Mouse (Mus musculus): ENCODE data around the gene Dcun1d2. TPM values are rescaled to one million over a fixed set of nuclear protein-coding genes. Genes with fewer than 3 reads are reported as not detected.

Dcun1d2 gene
- polyA plus RNA-seq, 1 experiment from 2014 or later, result 23.8 TPM

GRCm38 (mm10) chr8:13218441-13218840 lies 69.5 kb downstream of the Dcun1d2 start:
- Histone ChIP-seq H3K36me3 (no peaks in the 10 kb centered on the region), H3K4me1 (peaks cover 4% of the 10 kb centered on the region), H3K27me3 (no peaks in the 10 kb centered on the region), H3K9ac (no peak overlapping the region), H3K9me3 (no peaks in the 10 kb centered on the region), H3K4me3 (no peak overlapping the region), H3K27ac (no peak overlapping the region), H3K4me2 (no peak overlapping the region)
- ATAC-seq (ENCODE audit: borderline replicate concordance, extremely low read depth, low FRiP score, low TSS enrichment), result no peak
- 73% methylated on average over 4 of the region's 4 CpGs for WGBS

GRCm38 (mm10) chr8:13217986-13218385 lies 69.9 kb downstream of the Dcun1d2 start:
- H3K9me3 ChIP-seq, result no peaks in the 10 kb centered on the region
- no peaks in the 10 kb centered on the region for H3K27me3 ChIP-seq
- no peaks in the 10 kb centered on the region for H3K36me3 ChIP-seq
- no peak overlapping the region for H3K9ac ChIP-seq
- H3K27ac ChIP-seq, result no peak overlapping the region
- H3K4me3 ChIP-seq, result no peak overlapping the region
- peaks cover 8% of the 10 kb centered on the region for H3K4me1 ChIP-seq
- no peak overlapping the region for H3K4me2 ChIP-seq
- ATAC-seq (ENCODE audit: borderline replicate concordance, extremely low read depth, low FRiP score, low TSS enrichment), result no peak

- H3K4me3 ChIP-seq, result no peak overlapping the region
- no peak for ATAC-seq (ENCODE audit: borderline replicate concordance, extremely low read depth, low FRiP score, low TSS enrichment)
- no peak overlapping the region for H3K4me2 ChIP-seq
- H3K27ac ChIP-seq, result no peak overlapping the region
- H3K9ac ChIP-seq, result no peak overlapping the region
- WGBS, result 11% methylated on average over 5 of the region's 5 CpGs
- peaks cover 9% of the 10 kb centered on the region for H3K4me1 ChIP-seq
- H3K36me3 ChIP-seq, result no peaks in the 10 kb centered on the region
- no peaks in the 10 kb centered on the region for H3K27me3 ChIP-seq
- H3K9me3 ChIP-seq, result no peaks in the 10 kb centered on the region
Observed at GRCm38 (mm10) chr8:13217093-13217492, 70.8 kb downstream of the Dcun1d2 start.

GRCm38 (mm10) chr8:13216386-13216785 lies 71.5 kb downstream of the Dcun1d2 start:
- Histone ChIP-seq H3K27ac (no peak overlapping the region), H3K4me2 (no peak overlapping the region), H3K36me3 (no peaks in the 10 kb centered on the region), H3K4me3 (no peak overlapping the region), H3K4me1 (peaks cover 9% of the 10 kb centered on the region), H3K9me3 (no peaks in the 10 kb centered on the region), H3K27me3 (no peaks in the 10 kb centered on the region), H3K9ac (no peak overlapping the region)
- no peak for ATAC-seq (ENCODE audit: borderline replicate concordance, extremely low read depth, low FRiP score, low TSS enrichment)
- WGBS, result 48% methylated on average over 8 of the region's 8 CpGs

- 21% methylated on average over 10 of the region's 10 CpGs for WGBS
- no peak overlapping the region for H3K9ac ChIP-seq
- peak overlapping the region; percentile 27; the same call in 1 of the 2 replicates for H3K4me2 ChIP-seq
- H3K4me3 ChIP-seq, result no peak overlapping the region
- H3K9me3 ChIP-seq, result no peaks in the 10 kb centered on the region
- peak; percentile 48; the same call in 1 of the 2 replicates for ATAC-seq (ENCODE audit: borderline replicate concordance, extremely low read depth, low FRiP score, low TSS enrichment)
- peaks cover 14% of the 10 kb centered on the region for H3K4me1 ChIP-seq
- H3K27me3 ChIP-seq, result no peaks in the 10 kb centered on the region
- no peaks in the 10 kb centered on the region for H3K36me3 ChIP-seq
- no peak overlapping the region for H3K27ac ChIP-seq
Observed at GRCm38 (mm10) chr8:13213479-13214268, 74.3 kb downstream of the Dcun1d2 start.

- H3K4me1 ChIP-seq, result peaks cover 18% of the 10 kb centered on the region
- H3K9ac ChIP-seq, result no peak overlapping the region
- H3K27me3 ChIP-seq, result no peaks in the 10 kb centered on the region
- ATAC-seq (ENCODE audit: borderline replicate concordance, extremely low read depth, low FRiP score, low TSS enrichment), result peak; percentile 41; the same call in 1 of the 2 replicates
- no peak overlapping the region for H3K4me3 ChIP-seq
- H3K9me3 ChIP-seq, result no peaks in the 10 kb centered on the region
- no peak overlapping the region for H3K4me2 ChIP-seq
- no peak overlapping the region for H3K27ac ChIP-seq
- WGBS, result 33% methylated on average over 1 of the region's 1 CpGs
- H3K36me3 ChIP-seq, result no peaks in the 10 kb centered on the region
Observed at GRCm38 (mm10) chr8:13209770-13210169, 78.2 kb downstream of the Dcun1d2 start.

GRCm38 (mm10) chr8:13208627-13209355 lies 79.1 kb downstream of the Dcun1d2 start:
- no peak overlapping the region for H3K4me3 ChIP-seq
- no peaks in the 10 kb centered on the region for H3K27me3 ChIP-seq
- 31% methylated on average over 6 of the region's 6 CpGs for WGBS
- no peak for ATAC-seq (ENCODE audit: borderline replicate concordance, extremely low read depth, low FRiP score, low TSS enrichment)
- no peak overlapping the region for H3K27ac ChIP-seq
- H3K36me3 ChIP-seq, result no peaks in the 10 kb centered on the region
- H3K4me2 ChIP-seq, result no peak overlapping the region
- peaks cover 23% of the 10 kb centered on the region for H3K4me1 ChIP-seq
- no peak overlapping the region for H3K9ac ChIP-seq
- no peaks in the 10 kb centered on the region for H3K9me3 ChIP-seq

GRCm38 (mm10) chr8:13206290-13206689 lies 81.6 kb downstream of the Dcun1d2 start:
- peaks cover 14% of the 10 kb centered on the region; the same call in 1 of the 2 replicates for H3K4me1 ChIP-seq

More at GRCm38 (mm10) chr8:13206290-13206689, 81.6 kb downstream of the Dcun1d2 start:
- ATAC-seq (ENCODE audit: borderline replicate concordance, extremely low read depth, low FRiP score, low TSS enrichment), result no peak
- no peak overlapping the region for H3K27ac ChIP-seq
- peaks cover 19% of the 10 kb centered on the region for H3K27me3 ChIP-seq
- WGBS, result 28% methylated on average over 5 of the region's 5 CpGs
- H3K4me2 ChIP-seq, result no peak overlapping the region
- no peak overlapping the region for H3K9ac ChIP-seq
- H3K9me3 ChIP-seq, result no peaks in the 10 kb centered on the region
- H3K36me3 ChIP-seq, result no peaks in the 10 kb centered on the region
- H3K4me3 ChIP-seq, result no peak overlapping the region

Other genes with a start within 250 kb of the Dcun1d2 start
- gene Proz, start 227.2 kb downstream of the Dcun1d2 start, polyA plus RNA-seq (2015; fragmentation: Nextera tagmentation; extraction: Ambion mirVana), result 0.42 and 0.46 TPM in 2 replicates
- 38.3 and 40.6 TPM in 2 replicates for gene Pcid2, start 182.7 kb downstream of the Dcun1d2 start, polyA plus RNA-seq (2015; fragmentation: Nextera tagmentation; extraction: Ambion mirVana)
- 94.8 and 97.4 TPM in 2 replicates for gene Cul4a, start 182.5 kb downstream of the Dcun1d2 start, polyA plus RNA-seq (2015; fragmentation: Nextera tagmentation; extraction: Ambion mirVana)
- 318 and 321 TPM in 2 replicates for gene Lamp1, start 129.0 kb downstream of the Dcun1d2 start, polyA plus RNA-seq (2015; fragmentation: Nextera tagmentation; extraction: Ambion mirVana)
- gene Grtp1, start 87.5 kb downstream of the Dcun1d2 start, polyA plus RNA-seq (2015; fragmentation: Nextera tagmentation; extraction: Ambion mirVana), result 6.2 and 6.6 TPM in 2 replicates
- gene Adprhl1, start 34.0 kb downstream of the Dcun1d2 start, polyA plus RNA-seq (2015; fragmentation: Nextera tagmentation; extraction: Ambion mirVana), result 3.4 and 6.0 TPM in 2 replicates
- gene Tmco3, start 59 bp upstream of the Dcun1d2 start, polyA plus RNA-seq (2015; fragmentation: Nextera tagmentation; extraction: Ambion mirVana), result 36.8 and 41.0 TPM in 2 replicates
- gene Tfdp1, start 50.6 kb upstream of the Dcun1d2 start, polyA plus RNA-seq (2015; fragmentation: Nextera tagmentation; extraction: Ambion mirVana), result 187 TPM in 2 replicates
- gene Atp4b, start 108.7 kb upstream of the Dcun1d2 start, polyA plus RNA-seq (2015; fragmentation: Nextera tagmentation; extraction: Ambion mirVana), result not detected in 2 replicates
- 0.03 TPM in 1 of 2 replicates, not detected in the other for gene Grk1, start 117.0 kb upstream of the Dcun1d2 start, polyA plus RNA-seq (2015; fragmentation: Nextera tagmentation; extraction: Ambion mirVana)
- 0.67 and 0.75 TPM in 2 replicates for gene Tmem255b, start 147.1 kb upstream of the Dcun1d2 start, polyA plus RNA-seq (2015; fragmentation: Nextera tagmentation; extraction: Ambion mirVana)
- gene Gas6, start 206.4 kb upstream of the Dcun1d2 start, polyA plus RNA-seq (2015; fragmentation: Nextera tagmentation; extraction: Ambion mirVana), result 74.8 and 85.7 TPM in 2 replicates